Mouse (Mus musculus): ENCODE results near the gene Plg. TPM values are rescaled to one million over a fixed set of nuclear protein-coding genes. Genes with fewer than 3 reads are reported as not detected.

Plg gene
- polyA plus RNA-seq, 1 experiment from 2014 or later: not detected

- no peaks in the 10 kb centered on the region for H3K9me3 ChIP-seq (replicated peaks)
- H3K36me3 ChIP-seq: no peaks in the 10 kb centered on the region
- H3K27me3 ChIP-seq (ENCODE audit: low read depth, poor library complexity, severe bottlenecking): no peaks in the 10 kb centered on the region
- DNase-seq (ENCODE audit: low spot score): no peak
- H3K4me3 ChIP-seq: no peak overlapping the region
- H3K27ac ChIP-seq: no peak overlapping the region
- whole genome bisulfite sequencing: 61% methylated on average over 5 of the region's 5 CpGs
- peaks cover 16% of the 10 kb centered on the region; the same call in 1 of the 2 replicates for H3K4me1 ChIP-seq
These were observed 9.0 kb upstream of the Plg start for GRCm38 (mm10) chr17:12369393-12369792.

DNA sequence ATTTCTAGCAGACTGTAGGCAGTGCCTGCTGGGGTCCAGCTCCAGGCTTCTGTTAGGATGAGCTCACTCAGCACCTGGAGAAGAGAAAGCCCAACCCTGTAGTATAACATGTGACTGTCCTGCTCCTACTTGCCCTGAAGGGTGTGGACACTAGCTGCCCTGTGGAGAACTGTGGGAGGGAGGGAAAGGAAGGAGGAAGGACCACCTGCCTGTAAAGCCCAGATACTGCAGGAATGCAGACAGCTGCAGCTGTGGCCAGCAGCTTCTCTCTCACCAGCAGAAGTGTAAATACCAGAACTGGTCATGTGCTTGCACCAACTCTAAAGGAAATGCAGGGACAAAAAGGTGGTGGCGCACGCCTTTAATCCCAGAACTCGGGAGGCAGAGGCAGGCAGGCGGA lies 8.1 kb upstream of the Plg start:
- no peak overlapping the region for H3K4me3 ChIP-seq
- H3K27ac ChIP-seq: no peak overlapping the region
- WGBS: 85% methylated on average over 4 of the region's 4 CpGs
- H3K9me3 ChIP-seq (replicated peaks): no peaks in the 10 kb centered on the region
- no peaks in the 10 kb centered on the region for H3K27me3 ChIP-seq (ENCODE audit: low read depth, poor library complexity, severe bottlenecking)
- no peaks in the 10 kb centered on the region for H3K36me3 ChIP-seq
- DNase-seq (ENCODE audit: low spot score): no peak
- peaks cover 16% of the 10 kb centered on the region; the same call in 1 of the 2 replicates for H3K4me1 ChIP-seq

DNA sequence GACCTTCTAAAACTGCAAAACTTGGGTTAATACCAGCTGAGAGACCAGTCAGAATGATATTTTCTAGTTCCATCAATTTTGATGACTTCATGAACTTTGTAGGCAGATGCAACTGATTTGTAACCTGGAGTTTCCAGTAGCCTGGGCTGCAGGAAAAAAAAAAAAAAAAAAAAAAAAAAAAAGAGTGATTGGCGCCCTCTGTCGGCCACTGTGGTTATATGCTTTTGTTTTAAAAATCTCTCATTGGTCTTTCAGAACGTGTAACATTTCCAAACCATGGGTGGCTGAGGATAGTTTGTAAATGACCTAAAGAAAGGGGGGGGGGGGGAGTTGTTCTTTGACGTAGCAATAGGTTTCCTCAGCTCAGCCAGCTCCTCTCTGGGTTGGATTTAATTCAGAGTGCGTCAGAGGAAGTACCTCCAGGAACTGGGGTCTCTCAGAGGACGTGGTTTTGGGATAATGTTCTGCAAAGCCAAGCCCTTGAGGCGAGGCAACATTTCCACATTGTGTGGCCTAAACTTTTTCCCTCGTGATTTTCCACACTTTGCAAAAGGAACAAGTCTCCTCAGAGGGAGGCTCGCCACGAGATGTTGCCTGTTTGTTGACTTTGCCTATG lies 7.0 kb upstream of the Plg start:
- no peak overlapping the region for H3K27ac ChIP-seq
- WGBS: 40% methylated on average over 10 of the region's 10 CpGs
- H3K27me3 ChIP-seq (ENCODE audit: low read depth, poor library complexity, severe bottlenecking): no peaks in the 10 kb centered on the region
- no peaks in the 10 kb centered on the region for H3K36me3 ChIP-seq
- no peak overlapping the region for H3K4me3 ChIP-seq
- H3K4me1 ChIP-seq: peaks cover 16% of the 10 kb centered on the region; the same call in 1 of the 2 replicates
- H3K9me3 ChIP-seq (replicated peaks): no peaks in the 10 kb centered on the region
- DNase-seq (ENCODE audit: low spot score): peak; percentile 60

- WGBS: 40% methylated on average over 4 of the region's 4 CpGs
- Histone ChIP-seq H3K36me3 (no peaks in the 10 kb centered on the region), H3K9me3 (replicated peaks) (no peaks in the 10 kb centered on the region), H3K4me3 (no peak overlapping the region), H3K27ac (no peak overlapping the region), H3K4me1 (peaks cover 16% of the 10 kb centered on the region; the same call in 1 of the 2 replicates), H3K27me3 (ENCODE audit: low read depth, poor library complexity, severe bottlenecking) (no peaks in the 10 kb centered on the region)
- DNase-seq (ENCODE audit: low spot score): peak; percentile 81
These were observed 6.4 kb upstream of the Plg start for GRCm38 (mm10) chr17:12372021-12372420.

- Histone ChIP-seq H3K36me3 (no peaks in the 10 kb centered on the region), H3K4me1 (0 out of 2 replicates have a peak, but pooled peaks cover 10% of the 10 kb centered on the region), H3K27me3 (ENCODE audit: low read depth, poor library complexity, severe bottlenecking) (no peaks in the 10 kb centered on the region), H3K9me3 (replicated peaks) (no peaks in the 10 kb centered on the region), H3K27ac (no peak overlapping the region), H3K4me3 (no peak overlapping the region)
- 77% methylated on average over 3 of the region's 3 CpGs for WGBS
- no peak for DNase-seq (ENCODE audit: low spot score)
These were observed 4.7 kb upstream of the Plg start for GRCm38 (mm10) chr17:12373601-12374144.

- 89% methylated on average over 4 of the region's 4 CpGs for WGBS
- Histone ChIP-seq H3K27me3 (ENCODE audit: low read depth, poor library complexity, severe bottlenecking) (no peaks in the 10 kb centered on the region), H3K4me3 (no peak overlapping the region), H3K9me3 (replicated peaks) (no peaks in the 10 kb centered on the region), H3K4me1 (peaks cover under 1% of the 10 kb centered on the region; the same call in 1 of the 2 replicates), H3K36me3 (no peaks in the 10 kb centered on the region), H3K27ac (no peak overlapping the region)
- no peak for DNase-seq (ENCODE audit: low spot score)
These were observed 1.9 kb downstream of the Plg start for GRCm38 (mm10) chr17:12380287-12380686.

GRCm38 (mm10) chr17:12381579-12381978 lies 3.2 kb downstream of the Plg start:
- Histone ChIP-seq H3K4me3 (no peak overlapping the region), H3K9me3 (replicated peaks) (no peaks in the 10 kb centered on the region), H3K27ac (no peak overlapping the region), H3K36me3 (no peaks in the 10 kb centered on the region), H3K4me1 (peaks cover 6% of the 10 kb centered on the region; the same call in 1 of the 2 replicates), H3K27me3 (ENCODE audit: low read depth, poor library complexity, severe bottlenecking) (no peaks in the 10 kb centered on the region)
- WGBS: 88% methylated on average over 2 of the region's 2 CpGs
- no peak for DNase-seq (ENCODE audit: low spot score)

GRCm38 (mm10) chr17:12382531-12382930 lies 4.1 kb downstream of the Plg start:
- H3K9me3 ChIP-seq (replicated peaks): no peaks in the 10 kb centered on the region
- no peak for DNase-seq (ENCODE audit: low spot score)

GRCm38 (mm10) chr17:12385049-12385794 lies 6.8 kb downstream of the Plg start:
- no peak overlapping the region for H3K4me3 ChIP-seq
- H3K27me3 ChIP-seq (ENCODE audit: low read depth, poor library complexity, severe bottlenecking): no peaks in the 10 kb centered on the region
- WGBS: 76% methylated on average over 8 of the region's 8 CpGs
- H3K4me1 ChIP-seq: peaks cover 6% of the 10 kb centered on the region; the same call in 1 of the 2 replicates
- DNase-seq (ENCODE audit: low spot score): no peak
- no peak overlapping the region for H3K27ac ChIP-seq
- no peaks in the 10 kb centered on the region for H3K9me3 ChIP-seq (replicated peaks)
- H3K36me3 ChIP-seq: no peaks in the 10 kb centered on the region

More at GRCm38 (mm10) chr17:12382531-12382930, 4.1 kb downstream of the Plg start:
- Histone ChIP-seq H3K27me3 (ENCODE audit: low read depth, poor library complexity, severe bottlenecking) (no peaks in the 10 kb centered on the region), H3K36me3 (no peaks in the 10 kb centered on the region), H3K27ac (no peak overlapping the region), H3K4me3 (no peak overlapping the region), H3K4me1 (peaks cover 6% of the 10 kb centered on the region; the same call in 1 of the 2 replicates)
- WGBS: 51% methylated on average over 2 of the region's 2 CpGs

DNA sequence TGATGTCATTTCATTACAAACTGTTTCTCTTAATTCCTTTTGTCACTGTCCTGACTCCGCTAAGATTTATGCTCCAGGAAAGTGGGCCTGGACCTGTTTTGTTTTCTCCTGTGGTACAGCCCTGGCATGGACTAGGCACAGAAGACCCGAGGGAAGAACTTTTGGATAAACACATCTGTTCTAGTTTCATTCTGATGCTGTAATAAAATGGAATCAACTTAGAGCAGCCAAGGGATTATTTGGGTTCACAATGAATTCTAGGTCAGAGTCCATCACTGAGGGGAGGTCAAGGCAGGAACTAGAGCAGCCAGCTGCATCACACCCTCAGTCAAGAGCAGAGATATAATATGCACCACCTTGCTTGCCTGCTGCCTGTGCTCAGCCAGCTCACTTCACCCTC lies 9.4 kb downstream of the Plg start:
- H3K36me3 ChIP-seq: no peaks in the 10 kb centered on the region
- no peak overlapping the region for H3K27ac ChIP-seq
- DNase-seq (ENCODE audit: low spot score): no peak
- no peak overlapping the region for H3K4me3 ChIP-seq
- 86% methylated on average over 2 of the region's 2 CpGs for WGBS
- no peaks in the 10 kb centered on the region for H3K9me3 ChIP-seq (replicated peaks)
- peaks cover 6% of the 10 kb centered on the region; the same call in 1 of the 2 replicates for H3K4me1 ChIP-seq
- no peaks in the 10 kb centered on the region for H3K27me3 ChIP-seq (ENCODE audit: low read depth, poor library complexity, severe bottlenecking)

GRCm38 (mm10) chr17:12388239-12388638 lies 9.8 kb downstream of the Plg start:
- no peaks in the 10 kb centered on the region for H3K36me3 ChIP-seq
- peaks cover 6% of the 10 kb centered on the region; the same call in 1 of the 2 replicates for H3K4me1 ChIP-seq
- no peaks in the 10 kb centered on the region for H3K27me3 ChIP-seq (ENCODE audit: low read depth, poor library complexity, severe bottlenecking)
- WGBS: 94% methylated on average over 7 of the region's 7 CpGs
- no peak overlapping the region for H3K4me3 ChIP-seq
- DNase-seq (ENCODE audit: low spot score): no peak
- H3K27ac ChIP-seq: no peak overlapping the region
- no peaks in the 10 kb centered on the region for H3K9me3 ChIP-seq (replicated peaks)

- Histone ChIP-seq H3K9me3 (replicated peaks) (no peaks in the 10 kb centered on the region), H3K27me3 (ENCODE audit: low read depth, poor library complexity, severe bottlenecking) (0 out of 2 replicates have a peak, but pooled peaks cover 2% of the 10 kb centered on the region), H3K27ac (no peak overlapping the region), H3K4me3 (no peak overlapping the region), H3K4me1 (peaks cover 15% of the 10 kb centered on the region), H3K36me3 (no peaks in the 10 kb centered on the region)
- no peak for DNase-seq (ENCODE audit: low spot score)
- WGBS: 90% methylated on average over 9 of the region's 9 CpGs
These were observed 17.8 kb downstream of the Plg start for GRCm38 (mm10) chr17:12396163-12396677.

DNA sequence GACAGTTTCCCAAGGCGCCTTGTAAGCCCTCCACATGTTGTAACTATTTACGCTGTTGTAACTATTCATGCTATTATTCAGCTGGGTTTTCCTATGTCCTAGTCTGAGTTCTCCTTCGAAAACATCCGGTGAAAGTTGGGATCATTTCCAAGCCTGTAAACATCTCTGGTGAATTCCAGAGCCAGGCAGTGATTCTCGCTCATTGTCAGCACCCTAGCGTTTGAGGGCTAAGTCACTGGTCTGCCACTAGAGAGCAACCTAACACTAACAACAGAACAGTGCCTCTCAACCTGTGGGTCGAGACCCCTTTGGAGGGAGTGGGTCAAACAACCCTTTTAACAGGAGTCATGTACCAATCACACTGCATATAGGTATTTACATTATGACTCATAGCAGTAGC lies 25.0 kb downstream of the Plg start:
- Histone ChIP-seq H3K4me1 (peaks cover 8% of the 10 kb centered on the region), H3K36me3 (no peaks in the 10 kb centered on the region), H3K4me3 (no peak overlapping the region), H3K27me3 (ENCODE audit: low read depth, poor library complexity, severe bottlenecking) (no peaks in the 10 kb centered on the region), H3K9me3 (replicated peaks) (no peaks in the 10 kb centered on the region), H3K27ac (no peak overlapping the region)
- 78% methylated on average over 7 of the region's 7 CpGs for WGBS
- DNase-seq (ENCODE audit: low spot score): no peak

Data from limb, embryonic 10.5 days (tissue).